Mouse (Mus musculus): ENCODE results near the gene Srsf3. TPM values are rescaled to one million over a fixed set of nuclear protein-coding genes. Genes with fewer than 3 reads are reported as not detected.

Gene Srsf3
- total and polyA plus RNA-seq, 3 experiments: 171 to 687 (median 380) TPM

DNA sequence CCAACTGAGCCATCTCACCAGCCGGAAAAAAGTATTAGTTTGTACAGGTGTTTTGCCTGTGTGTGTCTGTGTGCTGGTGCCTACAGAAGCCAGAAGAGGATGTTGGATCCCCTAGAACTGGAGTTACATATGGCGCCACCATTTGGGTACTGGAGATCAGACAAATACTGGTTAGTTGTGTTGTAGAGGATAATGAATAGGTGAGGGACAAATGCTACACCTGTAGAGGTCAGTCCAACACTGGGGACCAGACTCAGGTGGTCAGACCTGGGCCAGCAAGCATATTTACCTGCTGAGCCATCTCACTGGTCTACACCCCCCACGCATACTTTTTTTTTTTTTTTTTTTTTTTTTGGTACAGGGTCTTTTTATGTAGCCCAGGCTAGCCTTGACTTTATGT, 14.4 kb downstream of the Srsf3 start:
- Histone ChIP-seq H3K27ac (ENCODE audit: insufficient read depth, low read depth) (no peak overlapping the region), H3K9ac (ENCODE audit: insufficient read depth, low read depth) (no peak overlapping the region), H3K79me2 (replicated peaks; ENCODE audit: control insufficient read depth, extremely low read depth, insufficient read depth, poor library complexity, severe bottlenecking) (peaks cover 8% of the 10 kb centered on the region; the same call in 1 of the 2 replicates), H3K4me3 (replicated peaks in 1 of 3; ENCODE audit: low read depth in 2 of 3, low read length in 2 of 3, poor library complexity in 1 of 3) (no peak overlapping the region), H3K4me1 (ENCODE audit: control insufficient read depth in 1 of 2, insufficient read depth in 2 of 2) (peaks cover 0 to 9% of the 10 kb centered on the region in 2 experiments; a peak in 2 of 4 replicates), H3K36me3 (replicated peaks in 1 of 2; ENCODE audit: control insufficient read depth in 1 of 2, insufficient read depth in 1 of 2, low read length in 1 of 2) (peaks cover 52 to 85% of the 10 kb centered on the region in 2 experiments), H3K9me3 (replicated peaks; ENCODE audit: low read length) (no peaks in the 10 kb centered on the region), H3K27me3 (replicated peaks) (no peaks in the 10 kb centered on the region), H3K4me2 (ENCODE audit: insufficient read depth, low read depth, poor library complexity, severe bottlenecking) (no peak overlapping the region)
- dilution Hi-C loops (cut with MboI; ENCODE audit: extremely low pct_ligation_motif_present, extremely low pct_unique_long_range_greater_than_20kb, low sequenced_read_pairs): no loop called here
- TF ChIP-seq CHD2 (IDR thresholded peaks at IDR 0.05; ENCODE audit: low read length): peak; percentile 35; the same call in 1 of the 2 replicates
- no peak for TF ChIP-seq PAX5 (IDR thresholded peaks at IDR 0.05; ENCODE audit: low read length)
- no peak for TF ChIP-seq TCF12 (IDR thresholded peaks at IDR 0.05; ENCODE audit: low read depth, low read length)
- no peak; the same call in 1 of the 2 replicates for TF ChIP-seq RAD21 (IDR thresholded peaks at IDR 0.05; ENCODE audit: low read depth, low read length)
- no peak for TF ChIP-seq EP300 (IDR thresholded peaks at IDR 0.05; ENCODE audit: low read length)
- peak in 1 of 2 experiments; percentile 8; a peak in 1 of 4 replicates for TF ChIP-seq CTCF (conservative IDR thresholded peaks at IDR 0.05 in 1 of 2, IDR thresholded peaks at IDR 0.05 in 1 of 2; ENCODE audit: low read depth in 2 of 2, low read length in 2 of 2)
- TF ChIP-seq USF2 (conservative IDR thresholded peaks at IDR 0.05; ENCODE audit: low read depth, low read length): no peak
- no peak for TF ChIP-seq ELF1 (IDR thresholded peaks at IDR 0.05; ENCODE audit: low read depth, low read length)
- no peak for TF ChIP-seq E2F4 (IDR thresholded peaks at IDR 0.05; ENCODE audit: insufficient replicate concordance, low read depth, low read length)
- TF ChIP-seq ZNF384 (IDR thresholded peaks at IDR 0.05; ENCODE audit: low read depth, low read length): peak; percentile 74; the same call in 1 of the 2 replicates
- no peak for TF ChIP-seq BHLHE40 (IDR thresholded peaks at IDR 0.05; ENCODE audit: low read depth, low read length)
- in situ Hi-C loops (cut with MboI; ENCODE audit: low pct_ligation_motif_present, low pct_unique_long_range_greater_than_20kb, low sequenced_read_pairs): loop anchor here (5.0 kb wide), 3 partner anchors 45 to 200 kb away; partner anchors contain the start of gene Cdkn1a
- no peak for DNase-seq (ENCODE audit: extremely low read depth)

DNA sequence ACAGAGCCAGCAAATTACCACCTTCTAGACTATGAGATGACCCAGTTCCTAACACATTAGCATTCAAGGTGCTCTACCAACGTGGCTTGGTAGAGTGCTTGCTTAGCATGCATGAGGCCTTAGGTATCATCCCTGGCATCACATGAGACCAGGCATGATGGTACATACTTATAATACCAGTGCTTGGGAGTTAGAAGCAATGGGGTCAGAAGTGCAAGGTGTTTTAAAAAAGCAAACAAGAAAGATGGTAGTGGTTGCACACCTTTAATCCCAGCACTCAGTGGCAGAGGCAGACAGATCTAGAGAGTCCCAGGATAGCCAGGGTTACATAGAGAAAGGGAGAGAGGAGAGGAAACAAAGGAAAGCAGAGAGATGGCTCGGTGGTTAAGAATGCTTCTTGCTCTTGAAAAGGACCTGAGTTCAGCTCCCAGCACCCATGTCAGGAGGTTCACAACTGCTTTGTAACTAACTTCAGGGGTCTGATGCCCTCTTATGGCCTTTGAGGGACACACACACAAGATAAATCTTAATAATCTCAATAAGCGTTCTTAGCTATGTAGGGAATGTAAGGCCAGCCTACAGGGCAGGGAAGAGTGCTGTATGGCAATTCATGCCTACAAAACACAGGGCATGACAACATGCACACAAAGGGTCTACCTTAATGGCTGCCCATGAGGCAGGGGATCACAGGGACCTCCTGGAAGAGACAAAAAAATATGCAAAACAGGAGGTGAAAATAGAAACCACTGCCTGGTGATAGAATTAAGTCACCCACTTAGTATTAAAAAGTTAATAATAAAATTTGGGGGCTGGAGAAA, 15.5 kb downstream of the Srsf3 start:
- Histone ChIP-seq H3K4me1 (ENCODE audit: control insufficient read depth in 1 of 2, insufficient read depth in 2 of 2) (peaks cover 0 to 9% of the 10 kb centered on the region in 2 experiments; a peak in 2 of 4 replicates), H3K4me3 (replicated peaks in 1 of 3; ENCODE audit: low read depth in 2 of 3, low read length in 2 of 3, poor library complexity in 1 of 3) (no peak overlapping the region), H3K9me3 (replicated peaks; ENCODE audit: low read length) (no peaks in the 10 kb centered on the region), H3K9ac (ENCODE audit: insufficient read depth, low read depth) (no peak overlapping the region), H3K79me2 (replicated peaks; ENCODE audit: control insufficient read depth, extremely low read depth, insufficient read depth, poor library complexity, severe bottlenecking) (peaks cover 6% of the 10 kb centered on the region; the same call in 1 of the 2 replicates), H3K27me3 (replicated peaks) (no peaks in the 10 kb centered on the region), H3K4me2 (ENCODE audit: insufficient read depth, low read depth, poor library complexity, severe bottlenecking) (no peak overlapping the region), H3K36me3 (replicated peaks in 1 of 2; ENCODE audit: control insufficient read depth in 1 of 2, insufficient read depth in 1 of 2, low read length in 1 of 2) (peaks cover 46 to 83% of the 10 kb centered on the region in 2 experiments), H3K27ac (ENCODE audit: insufficient read depth, low read depth) (no peak overlapping the region)
- TF ChIP-seq MAZ (IDR thresholded peaks at IDR 0.05; ENCODE audit: low read depth, low read length) (no peak), EP300 (IDR thresholded peaks at IDR 0.05; ENCODE audit: low read length) (no peak), NELFE (IDR thresholded peaks at IDR 0.05; ENCODE audit: low read depth, low read length) (no peak; the same call in 1 of the 2 replicates), ZKSCAN1 (IDR thresholded peaks at IDR 0.05; ENCODE audit: borderline replicate concordance, low read depth, low read length) (no peak), UBTF (IDR thresholded peaks at IDR 0.05; ENCODE audit: low read depth, low read length) (no peak), CTCF (conservative IDR thresholded peaks at IDR 0.05 in 1 of 2, IDR thresholded peaks at IDR 0.05 in 1 of 2; ENCODE audit: low read depth in 2 of 2, low read length in 2 of 2) (peak in 1 of 2 experiments; percentile 33; a peak in 2 of 4 replicates), USF2 (conservative IDR thresholded peaks at IDR 0.05; ENCODE audit: low read depth, low read length) (no peak), ZNF384 (IDR thresholded peaks at IDR 0.05; ENCODE audit: low read depth, low read length) (no peak), CHD1 (IDR thresholded peaks at IDR 0.05; ENCODE audit: low read depth, low read length) (no peak), POLR2AphosphoS2 (IDR thresholded peaks at IDR 0.05; ENCODE audit: low read depth, low read length) (peak; percentile 83; the same call in 1 of the 2 replicates), JUN (IDR thresholded peaks at IDR 0.05; ENCODE audit: insufficient read depth, low read depth, low read length) (no peak), SMC3 (IDR thresholded peaks at IDR 0.05; ENCODE audit: low read depth, low read length) (peak; percentile 20; the same call in 1 of the 2 replicates), ETS1 (conservative IDR thresholded peaks at IDR 0.05; ENCODE audit: low read depth, low read length) (no peak), MXI1 (IDR thresholded peaks at IDR 0.05; ENCODE audit: low read depth, low read length) (no peak), CHD2 (IDR thresholded peaks at IDR 0.05; ENCODE audit: low read length) (0 out of 2 replicates have a peak, but pooled peaks have one; percentile 18), RAD21 (IDR thresholded peaks at IDR 0.05; ENCODE audit: low read depth, low read length) (no peak; the same call in 1 of the 2 replicates), MEF2A (IDR thresholded peaks at IDR 0.05; ENCODE audit: borderline replicate concordance, low read depth, low read length) (no peak), NRF1 (IDR thresholded peaks at IDR 0.05; ENCODE audit: low read depth, low read length) (no peak), HCFC1 (IDR thresholded peaks at IDR 0.05; ENCODE audit: low read depth, low read length) (no peak), JUND (conservative IDR thresholded peaks at IDR 0.05; ENCODE audit: low read depth, low read length) (no peak)
- in situ Hi-C loops (cut with MboI; ENCODE audit: low pct_ligation_motif_present, low pct_unique_long_range_greater_than_20kb, low sequenced_read_pairs) (loop anchor here (5.0 kb wide), 3 partner anchors 44 to 199 kb away; partner anchors contain the start of gene Cdkn1a), dilution Hi-C loops (cut with MboI; ENCODE audit: extremely low pct_ligation_motif_present, extremely low pct_unique_long_range_greater_than_20kb, low sequenced_read_pairs) (no loop called here)
- DNase-seq (ENCODE audit: extremely low read depth): no peak
